Mouse (Mus musculus) cerebellum, adult 11-12 months (tissue): ENCODE measurements at regions not wholly inside any gene's neighbourhood (a gene's known extent, or its start where the extent isn't known, plus 50 kb on each side); places are given as distances from the start of the nearest gene placed in this dataset.

Source experiments
- DNase-seq: peaks from one replicate; pipeline ENCODE4 v3.0.0; 2022

- no peak for DNase-seq
Observed at GRCm38 (mm10) chr1:57666179-57666693, 107.7 kb upstream of the Spats2l start.

- no peak for DNase-seq
Observed at GRCm38 (mm10) chr1:57673415-57673814, 100.5 kb upstream of the Spats2l start.

GRCm38 (mm10) chr1:57673957-57674699 lies 99.8 kb upstream of the Spats2l start:
- DNase-seq = no peak

GRCm38 (mm10) chr1:57684387-57685162 lies 89.4 kb upstream of the Spats2l start:
- no peak for DNase-seq

GRCm38 (mm10) chr1:57689253-57689652 lies 84.7 kb upstream of the Spats2l start:
- no peak for DNase-seq

GRCm38 (mm10) chr1:57707906-57708305 lies 66.1 kb upstream of the Spats2l start:
- DNase-seq = peak; percentile 12

GRCm38 (mm10) chr1:57712916-57713503 lies 61.0 kb upstream of the Spats2l start:
- no peak for DNase-seq

GRCm38 (mm10) chr1:57717139-57717800 lies 56.7 kb upstream of the Spats2l start:
- no peak for DNase-seq

GRCm38 (mm10) chr1:57718409-57718808 lies 55.6 kb upstream of the Spats2l start:
- DNase-seq = no peak
